Mouse (Mus musculus) bone marrow, adult 2 months (tissue): Measurements from ENCODE around the gene Ormdl3.

Experiments
- CTCF ChIP-seq: fragments of 200-500 bp; IDR thresholded peaks from 2 replicates; pipeline ENCODE4 v1.5.1; 2011; ENCODE audit warnings: low read length, control low read depth; ENCODE audit not compliant: control insufficient read depth, insufficient read depth
- POLR2A ChIP-seq: fragments of 200-500 bp; IDR thresholded peaks from 2 replicates; pipeline ENCODE4 v1.6.1; 2011; ENCODE audit warnings: low read depth, mild to moderate bottlenecking, control low read depth, low read length, borderline replicate concordance; ENCODE audit not compliant: control insufficient read depth

DNA sequence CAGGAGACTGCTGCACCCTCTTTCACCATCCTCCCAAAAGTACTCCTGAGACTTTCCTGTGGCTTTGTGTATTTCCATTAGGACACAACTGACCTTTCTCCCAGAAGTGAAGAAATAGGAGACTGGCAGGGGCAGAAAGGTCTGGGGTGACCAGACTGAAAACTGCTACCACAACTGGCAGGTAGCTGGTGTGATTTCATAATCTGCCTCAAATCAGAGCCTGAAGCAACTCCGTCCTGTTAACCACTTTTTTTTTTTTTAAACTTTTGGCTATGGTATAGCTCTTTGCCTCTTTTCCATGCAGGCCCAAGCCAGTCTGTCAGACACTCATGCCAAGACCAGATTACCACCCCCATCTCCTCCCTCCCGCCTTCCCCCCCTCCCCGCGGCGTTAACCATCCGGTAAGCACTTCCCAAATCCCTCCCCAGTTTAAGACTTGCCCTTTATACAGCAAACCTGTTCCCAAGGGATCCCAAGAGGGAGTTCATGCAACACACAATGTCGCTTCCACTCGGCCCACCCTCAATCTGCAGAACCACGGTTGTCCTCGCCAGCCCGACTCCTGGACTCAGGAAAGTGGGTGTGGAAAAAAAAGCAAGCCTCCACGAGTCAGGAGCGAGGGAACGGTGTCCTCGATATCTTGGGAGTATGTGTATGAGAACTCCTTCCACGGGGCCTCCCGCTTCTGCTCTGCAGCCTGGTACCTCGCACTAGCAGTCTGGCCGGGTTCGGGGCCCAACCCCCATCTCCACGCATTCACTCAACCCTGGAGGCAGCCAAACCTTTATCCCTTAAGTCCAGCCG is 879 bp downstream of the Ormdl3 start:
- TF ChIP-seq POLR2A (no peak), CTCF (no peak)
